Mouse (Mus musculus) brain, embryonic 18.5 days (tissue): ENCODE measurements around the gene Cd34.

Source experiments
- DNase-seq: peaks from one replicate; pipeline ENCODE4 v3.0.0-alpha.2; 2012; ENCODE audit warnings: low read depth, low spot score

The Cd34 gene

DNA sequence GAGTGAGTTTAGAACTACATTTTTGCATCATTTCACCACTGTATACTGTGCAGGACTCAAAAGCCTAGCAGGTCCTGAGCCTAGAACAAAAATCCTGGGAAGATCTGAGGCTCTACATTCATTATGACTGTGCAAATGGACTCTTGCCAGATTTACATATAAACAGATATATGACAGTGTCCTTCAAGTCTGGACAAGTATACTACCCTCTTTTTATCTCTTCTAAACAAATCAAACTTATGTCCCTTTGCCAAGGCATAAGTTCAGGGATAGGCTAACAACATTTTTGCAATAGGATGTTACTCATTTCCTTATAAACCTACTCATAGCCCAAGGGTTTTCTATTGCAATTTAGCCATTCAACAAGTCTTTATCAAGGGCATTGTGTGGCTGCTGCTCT, 24.1 kb downstream of the Cd34 start:
- DNase-seq: no peak

DNA sequence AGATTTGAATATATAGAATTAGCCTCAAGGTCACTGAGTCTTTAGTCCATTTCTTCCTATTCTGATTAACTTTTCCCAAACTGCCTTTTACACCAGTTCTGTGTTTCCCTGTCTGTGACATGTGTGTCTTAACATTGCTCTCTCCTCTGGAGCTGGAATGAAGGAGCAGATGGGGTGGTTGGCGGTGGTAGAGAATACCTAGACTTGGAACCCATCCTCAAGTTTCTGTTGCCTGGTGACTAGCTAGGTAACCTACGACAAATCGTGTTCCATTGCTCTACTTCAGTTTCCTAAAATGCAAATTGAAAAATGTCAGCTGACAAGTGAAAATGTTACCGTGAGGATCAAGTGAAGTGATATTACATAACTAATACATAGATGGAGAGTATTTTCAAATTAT, 33.4 kb downstream of the Cd34 start:
- no peak for DNase-seq

DNA sequence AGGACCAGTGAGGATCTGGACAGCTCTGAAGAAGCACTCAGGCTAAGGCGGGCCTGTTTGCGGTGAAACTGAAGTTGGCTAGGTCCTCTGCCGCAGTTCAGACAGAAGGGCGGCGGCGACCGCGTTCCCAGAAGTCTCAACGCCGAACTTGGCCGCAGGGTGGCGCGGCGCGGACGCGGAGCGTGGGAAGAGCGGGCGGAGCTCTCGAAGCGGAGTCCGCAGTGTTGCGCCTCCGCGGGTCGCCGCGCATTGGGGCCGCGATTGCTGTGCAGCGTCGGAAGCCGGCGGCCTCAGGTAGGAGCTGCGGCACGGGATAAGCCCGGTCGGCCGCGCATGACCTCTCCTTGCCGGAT, 37.5 kb downstream of the Cd34 start:
- peak; percentile 55 for DNase-seq

DNA sequence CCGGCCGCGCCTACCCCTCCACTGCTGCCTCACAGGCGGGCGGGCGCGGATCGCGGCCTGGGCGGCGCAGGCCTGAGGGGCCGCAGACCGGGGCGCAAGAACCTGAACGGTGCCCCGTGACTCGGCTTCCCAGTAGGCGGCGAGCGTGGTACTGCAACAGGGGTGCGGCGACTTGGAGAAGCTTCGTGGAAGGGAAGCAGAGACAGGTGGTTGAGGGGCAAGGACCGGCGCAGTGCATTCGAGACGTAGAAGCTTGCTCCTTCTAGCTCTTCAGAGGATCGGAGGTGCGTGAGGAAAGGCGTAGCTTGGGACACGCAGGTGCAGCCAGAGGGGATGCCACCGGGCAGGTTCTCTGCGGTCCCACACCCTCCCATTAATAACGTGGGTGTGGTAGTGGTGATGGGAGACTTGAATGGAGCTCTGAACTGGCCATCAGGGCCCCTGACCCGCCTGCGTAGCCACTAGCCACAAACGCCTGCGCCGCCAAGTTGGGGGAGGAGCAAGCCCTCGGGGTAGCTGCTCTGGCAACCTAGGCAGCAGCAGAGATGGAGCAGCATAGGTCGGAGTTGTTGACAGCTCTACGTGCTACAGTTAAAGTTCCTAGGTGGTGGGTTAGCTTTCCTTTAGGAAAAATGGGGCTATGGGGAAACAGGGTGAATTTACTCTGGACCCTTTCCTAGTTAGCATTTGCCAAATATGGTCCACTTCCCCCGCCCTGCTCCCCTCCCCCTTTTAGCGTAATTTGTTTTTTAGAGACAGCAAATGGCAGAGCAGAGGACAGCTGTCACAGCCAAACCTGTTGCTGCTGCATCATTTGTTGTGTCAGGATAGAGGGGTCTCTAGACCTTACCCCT, 38.1 kb downstream of the Cd34 start:
- peak; percentile 37 for DNase-seq

DNA sequence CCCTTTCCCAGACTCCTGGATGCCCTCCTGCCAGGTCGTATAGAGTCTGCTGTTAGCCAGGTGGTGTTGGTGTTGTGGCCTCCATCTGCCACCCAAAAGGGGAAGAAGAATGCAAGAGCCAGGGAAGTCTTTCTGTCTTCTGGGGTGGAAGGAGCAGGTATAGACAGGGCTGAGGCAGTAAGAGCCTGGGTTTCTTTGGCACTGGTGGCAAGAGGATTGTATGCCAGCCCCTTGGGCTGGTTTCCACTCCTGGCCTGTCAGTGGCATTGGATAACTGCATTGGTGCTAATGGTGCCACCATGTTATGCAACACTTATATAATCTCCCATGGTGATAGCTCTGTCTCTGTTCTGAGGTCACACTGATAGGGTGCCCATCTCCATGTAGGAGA, 38.7 kb downstream of the Cd34 start:
- no peak for DNase-seq

DNA sequence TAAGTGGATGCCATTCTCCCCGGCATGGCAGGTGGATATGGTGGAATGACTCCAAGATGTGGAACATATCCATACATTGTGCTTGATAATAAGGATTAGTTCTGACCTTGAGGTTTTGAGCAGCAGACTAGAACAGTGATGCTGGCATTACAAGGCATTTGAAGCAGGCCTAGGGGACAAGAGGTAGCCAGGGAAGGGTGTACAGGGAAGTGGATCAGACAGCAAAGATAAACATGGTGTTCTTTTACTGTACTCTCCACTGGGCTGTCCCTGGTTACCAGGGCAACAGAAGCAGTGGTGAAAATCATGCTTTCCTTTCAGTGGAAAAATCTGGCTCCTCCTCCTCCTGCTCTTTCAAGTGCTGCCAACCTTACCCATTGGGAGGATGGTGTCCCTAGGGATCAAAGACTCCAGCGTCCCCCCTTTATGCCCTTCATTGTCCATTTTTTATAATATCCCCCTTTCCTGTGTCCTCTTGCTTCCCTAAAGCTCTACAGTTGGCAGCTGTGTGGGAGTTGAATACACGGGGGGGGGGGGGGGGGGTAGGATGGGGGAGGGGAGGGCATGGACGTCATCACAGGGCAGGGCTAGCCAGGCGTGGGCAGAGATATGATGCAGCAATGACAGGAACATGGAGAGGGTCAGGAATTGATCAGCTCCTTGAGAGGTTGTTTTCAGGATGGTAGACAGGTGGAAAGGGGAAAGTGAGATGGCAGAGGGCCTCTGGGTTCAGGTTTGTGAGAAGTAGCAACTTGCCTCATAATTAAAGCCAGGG, 39.5 kb downstream of the Cd34 start:
- peak; percentile 30 for DNase-seq

DNA sequence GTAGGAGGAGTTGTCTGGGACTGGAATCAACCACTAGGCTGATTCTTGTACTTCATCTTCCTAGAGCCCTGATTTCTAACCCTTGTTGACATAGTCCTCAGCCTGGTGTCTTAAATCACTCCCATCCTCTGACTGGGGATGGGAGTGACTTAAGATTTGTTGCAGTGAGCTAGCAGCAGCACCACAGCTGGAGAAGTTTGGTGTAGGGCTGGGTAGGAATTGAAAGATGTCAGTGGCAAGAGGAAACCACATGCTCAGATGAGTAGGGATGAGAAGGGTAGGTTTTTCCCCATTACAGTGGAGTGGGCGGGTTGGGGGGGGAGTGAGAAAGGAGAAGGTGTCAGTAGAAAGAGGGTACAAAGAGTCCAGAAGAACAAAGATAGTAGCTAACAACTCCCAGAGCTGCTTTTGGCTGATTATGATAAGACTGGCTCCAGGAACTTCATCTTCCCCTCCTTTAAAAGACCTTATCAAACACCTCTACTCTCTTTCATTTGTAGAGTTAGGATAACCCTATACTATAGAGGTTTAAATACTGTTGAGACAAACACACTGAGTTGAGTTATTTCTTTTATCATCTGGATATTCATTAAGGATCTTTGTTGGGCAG, 42.3 kb downstream of the Cd34 start:
- DNase-seq: no peak

DNA sequence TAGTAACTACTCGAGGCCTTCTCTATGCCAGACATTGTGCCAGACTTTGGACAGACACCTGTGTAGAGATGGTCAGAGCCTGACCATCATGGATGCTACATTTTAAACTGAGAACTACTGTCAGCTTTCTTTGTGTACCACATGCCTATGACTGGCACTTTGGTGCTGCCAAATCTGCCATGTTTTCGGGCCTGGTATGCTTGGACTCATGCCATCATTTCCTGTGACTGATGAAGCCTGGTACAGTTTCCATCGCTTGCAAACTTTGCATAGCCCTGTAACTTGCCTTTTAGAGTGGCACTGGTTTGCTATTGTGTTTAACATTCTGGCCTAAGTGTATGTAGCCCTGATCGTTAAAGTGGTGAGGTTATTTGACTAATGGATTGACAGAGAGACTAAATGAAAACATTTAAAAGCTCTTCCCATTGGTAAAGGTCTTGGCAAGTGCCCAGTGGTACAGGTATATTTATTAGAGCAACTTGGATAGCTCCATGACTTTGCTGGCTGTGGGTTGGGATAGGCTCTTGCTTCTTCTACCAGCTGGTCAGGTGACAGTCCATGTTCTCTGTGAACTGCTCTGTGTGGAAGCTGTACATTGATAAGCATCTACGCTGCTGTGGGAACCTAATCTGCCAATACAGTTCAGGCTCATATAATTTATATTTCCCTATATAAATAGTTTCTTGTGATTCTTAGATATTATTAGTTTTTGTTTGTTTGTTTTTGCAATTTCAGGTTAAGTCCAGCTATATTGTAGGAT, 44.5 kb downstream of the Cd34 start:
- DNase-seq: no peak

DNA sequence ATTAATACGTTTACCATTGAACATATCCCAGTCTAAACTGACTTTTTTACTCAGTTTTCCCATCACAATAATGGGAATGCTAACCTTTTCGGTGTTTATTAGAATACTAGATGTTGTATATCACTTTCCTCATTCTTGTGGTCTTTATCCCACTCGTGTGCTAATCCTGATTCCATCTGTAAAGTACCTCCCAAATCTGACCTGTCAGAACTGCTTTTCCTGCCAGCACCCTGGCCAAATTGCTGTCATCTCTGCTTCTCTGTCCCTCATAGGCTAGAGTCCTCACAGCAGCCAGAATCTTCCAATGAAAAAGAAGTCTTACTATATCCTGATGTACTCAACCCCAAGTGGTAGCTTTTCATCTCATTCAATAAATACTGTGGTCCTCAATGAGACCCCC, 46.3 kb downstream of the Cd34 start:
- DNase-seq: no peak

DNA sequence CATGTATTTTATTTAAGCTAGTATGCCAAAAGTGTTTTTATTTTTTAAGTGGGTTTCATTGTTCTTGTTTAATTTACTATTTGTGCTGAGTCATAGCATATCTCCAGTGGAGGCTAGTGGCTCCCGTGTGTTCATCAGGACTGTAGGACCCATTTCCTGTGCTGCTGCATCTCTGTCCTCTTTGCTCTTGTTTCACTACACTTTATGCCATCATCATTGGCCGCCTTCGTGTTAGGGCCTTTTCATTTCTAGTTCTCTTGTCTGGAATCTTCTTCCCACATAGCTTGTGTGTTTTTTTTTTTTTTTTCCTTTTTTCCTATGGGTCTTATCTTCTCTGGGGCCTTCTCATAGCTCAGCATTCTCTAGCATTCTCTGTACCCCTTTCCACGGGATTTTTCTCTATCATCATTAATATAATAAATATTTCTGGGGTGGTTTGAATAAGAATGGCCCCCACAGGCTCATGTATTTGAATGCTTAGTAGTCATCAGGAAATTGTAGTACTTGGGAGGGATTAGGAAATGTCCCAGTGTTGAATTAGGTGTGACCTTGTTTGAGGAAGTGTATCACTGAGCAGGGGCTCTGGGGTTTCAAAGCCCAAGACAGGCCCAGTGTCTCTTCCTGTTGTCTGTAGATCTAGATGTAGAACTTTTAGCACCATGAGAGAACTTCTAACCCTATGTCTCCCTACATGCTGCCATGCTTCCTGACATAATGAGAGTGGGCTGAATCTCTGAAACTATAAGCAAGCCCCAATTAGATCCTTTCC, 47.0 kb downstream of the Cd34 start:
- DNase-seq: no peak

DNA sequence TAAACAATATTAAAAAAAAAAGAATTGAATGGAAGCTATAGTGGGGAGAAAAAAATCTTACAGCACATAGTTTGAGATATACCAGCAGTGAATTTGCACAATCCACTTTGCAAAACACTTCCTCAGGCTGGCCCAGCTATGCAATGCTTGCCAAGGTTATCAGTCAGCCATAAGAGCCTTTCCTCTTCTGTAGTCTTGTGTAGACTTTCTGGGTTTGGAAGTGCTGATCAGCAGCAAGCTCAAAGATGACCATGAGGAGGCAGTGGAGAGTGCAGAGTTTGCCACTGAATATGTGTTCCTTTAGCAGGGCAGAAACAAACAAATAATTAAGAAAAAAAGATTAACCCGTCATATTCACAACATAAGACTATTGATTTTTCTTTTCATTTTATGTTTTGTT, 50.4 kb downstream of the Cd34 start:
- no peak for DNase-seq

DNA sequence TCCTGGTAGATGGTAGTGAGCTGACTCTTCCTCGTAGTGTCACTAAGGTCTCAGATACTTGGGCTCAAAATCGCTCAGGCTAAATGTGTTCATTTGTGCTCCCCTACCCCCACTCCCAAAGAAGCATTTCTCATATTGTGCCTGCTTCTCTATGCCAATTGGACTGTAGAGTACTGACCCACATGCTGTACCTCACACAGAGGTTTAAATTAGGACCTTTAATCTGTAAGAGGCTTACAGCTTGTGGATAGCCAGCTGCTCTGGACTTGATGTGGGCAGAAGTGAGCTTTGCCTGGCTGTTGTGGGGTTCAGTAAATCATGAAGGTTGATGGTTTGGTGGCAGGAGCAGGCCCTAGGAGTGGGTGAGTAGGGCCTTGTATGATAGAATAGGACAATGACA, 52.4 kb downstream of the Cd34 start:
- no peak for DNase-seq

DNA sequence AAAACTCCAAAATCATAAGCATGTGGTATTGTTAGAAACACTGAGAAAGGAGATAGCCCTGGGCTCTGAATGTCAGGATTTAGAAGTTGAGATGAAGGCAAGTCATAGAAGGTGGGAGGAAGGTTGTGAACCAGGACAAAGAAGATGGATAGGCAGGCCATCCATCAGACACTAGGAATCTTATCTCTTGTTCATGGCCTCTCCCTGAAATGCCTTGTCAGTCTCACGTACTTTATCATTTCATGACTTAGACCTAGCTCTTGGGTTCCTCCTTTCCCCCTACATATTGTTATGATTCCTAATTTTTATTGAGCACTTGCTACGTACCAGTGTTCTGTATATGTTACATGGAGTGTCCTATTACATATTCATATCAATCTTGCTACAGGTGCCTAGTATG, 53.0 kb downstream of the Cd34 start:
- DNase-seq: no peak

DNA sequence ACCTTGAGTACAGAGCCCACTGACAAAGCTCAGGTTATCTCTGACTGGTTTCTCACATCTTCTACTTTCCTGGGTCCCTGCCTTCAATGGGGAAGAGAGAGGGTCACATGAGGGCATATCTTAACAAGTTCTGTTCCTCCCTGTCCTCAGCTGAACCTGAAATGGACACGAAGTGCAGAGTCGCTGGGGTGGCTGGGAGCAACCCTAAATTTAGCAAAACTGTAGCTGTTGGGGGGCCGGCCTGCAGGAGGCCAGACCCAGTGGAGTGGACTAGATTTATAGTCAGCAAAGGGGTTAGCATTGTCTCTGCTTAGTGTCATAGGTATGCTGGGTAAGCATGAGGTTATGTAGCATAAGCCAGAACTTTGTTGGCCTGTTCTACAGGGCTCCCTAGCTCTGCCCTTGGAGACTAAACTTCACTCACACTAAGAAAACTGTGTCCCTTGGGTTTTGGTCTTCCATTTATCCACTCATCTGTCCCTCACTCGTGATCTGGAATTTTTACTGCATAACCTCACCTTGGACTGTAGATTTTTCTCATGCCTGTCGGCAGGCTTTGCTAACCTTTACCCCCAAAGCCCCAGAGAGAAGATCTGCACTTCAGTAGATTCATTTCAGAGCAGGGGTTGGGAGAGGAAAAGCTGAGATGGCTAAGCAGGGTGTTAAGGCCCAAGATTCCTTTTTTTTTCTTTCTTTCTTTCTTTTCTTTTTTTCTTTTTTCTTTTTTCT, 54.1 kb downstream of the Cd34 start:
- no peak for DNase-seq

DNA sequence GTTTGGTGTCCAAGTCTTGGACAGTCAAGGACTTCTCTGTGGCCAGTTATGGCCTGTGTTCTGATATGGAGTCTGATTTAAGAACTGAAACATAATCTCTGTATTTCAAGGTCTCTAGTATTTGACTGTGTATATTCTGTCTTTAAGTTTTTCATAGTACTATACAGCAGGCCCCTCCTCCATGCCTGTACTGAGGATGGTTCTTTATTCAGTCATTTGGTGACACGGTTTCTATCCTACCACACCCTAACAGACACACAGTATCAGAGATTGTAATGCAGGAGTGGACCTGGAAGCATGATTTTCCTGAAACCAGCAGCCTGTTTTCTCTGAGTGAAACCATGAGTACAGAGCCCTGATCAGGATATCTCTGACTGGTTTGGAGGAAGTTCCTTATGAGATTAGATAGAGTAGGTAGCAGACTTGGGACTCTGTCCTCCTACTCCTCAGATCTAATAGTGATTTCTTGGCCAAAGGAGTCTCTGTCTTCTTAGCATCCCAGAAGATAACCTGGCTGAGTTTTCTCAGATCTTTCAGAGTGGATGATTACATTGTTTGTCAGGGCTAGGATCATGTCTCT, 54.9 kb downstream of the Cd34 start:
- no peak for DNase-seq

DNA sequence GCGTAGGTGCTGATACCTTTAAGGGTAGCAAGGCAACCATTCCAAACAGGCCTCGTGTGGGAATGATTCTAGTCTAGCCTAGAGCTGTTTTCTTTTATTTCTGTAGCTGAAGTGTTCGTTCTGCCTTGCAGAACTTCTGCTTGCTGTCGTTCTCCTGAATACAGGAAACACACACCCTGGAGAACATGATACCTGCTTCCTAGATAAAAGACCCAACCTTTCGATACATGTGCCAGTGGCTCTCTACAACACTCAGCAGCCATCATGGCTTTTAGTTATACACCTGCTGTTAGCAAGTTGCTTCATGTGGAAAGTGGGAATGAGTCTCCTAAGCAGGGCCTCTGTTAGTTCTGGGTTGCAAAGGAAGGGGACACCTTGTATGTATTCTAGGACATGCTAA, 55.6 kb downstream of the Cd34 start:
- DNase-seq: no peak

DNA sequence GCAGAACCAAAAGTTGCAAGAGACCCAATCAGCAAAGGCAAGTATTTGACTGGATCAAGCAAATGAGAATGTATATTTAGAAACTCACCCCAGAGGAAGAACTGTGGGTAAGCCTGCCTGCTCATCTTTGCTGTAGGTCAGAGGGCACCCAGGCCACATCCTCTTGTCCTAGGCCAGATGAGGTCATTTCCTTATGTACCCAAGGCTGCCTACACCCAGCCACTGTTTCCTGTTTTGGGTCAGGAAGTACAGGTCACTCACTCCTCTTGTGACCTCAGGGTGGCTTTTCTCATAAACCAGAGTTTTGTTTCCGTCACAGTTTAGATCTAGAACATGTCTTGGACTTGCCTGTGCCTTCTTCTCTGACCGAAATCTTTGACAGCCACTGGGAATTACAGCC, 56.6 kb downstream of the Cd34 start:
- DNase-seq: no peak

DNA sequence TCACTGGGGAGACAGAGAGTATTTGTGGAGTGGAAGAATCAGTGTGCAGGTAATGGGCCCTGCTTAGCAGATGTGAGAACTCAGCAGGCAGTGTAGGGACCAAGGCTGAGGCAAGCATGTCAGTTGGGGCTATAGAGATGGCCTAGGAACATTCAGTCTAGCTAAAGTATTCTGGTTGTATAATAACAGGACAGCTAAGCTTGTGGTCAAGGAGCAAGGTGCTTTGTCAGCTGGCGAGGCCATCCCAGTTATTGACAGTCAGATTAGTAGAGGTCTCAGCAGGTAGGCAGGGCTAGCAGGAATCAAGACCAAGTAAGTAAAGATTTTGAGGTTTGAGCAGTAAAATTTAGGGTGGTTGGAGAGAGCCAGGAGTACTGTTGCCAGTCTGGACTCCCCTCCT, 59.8 kb downstream of the Cd34 start:
- no peak for DNase-seq

DNA sequence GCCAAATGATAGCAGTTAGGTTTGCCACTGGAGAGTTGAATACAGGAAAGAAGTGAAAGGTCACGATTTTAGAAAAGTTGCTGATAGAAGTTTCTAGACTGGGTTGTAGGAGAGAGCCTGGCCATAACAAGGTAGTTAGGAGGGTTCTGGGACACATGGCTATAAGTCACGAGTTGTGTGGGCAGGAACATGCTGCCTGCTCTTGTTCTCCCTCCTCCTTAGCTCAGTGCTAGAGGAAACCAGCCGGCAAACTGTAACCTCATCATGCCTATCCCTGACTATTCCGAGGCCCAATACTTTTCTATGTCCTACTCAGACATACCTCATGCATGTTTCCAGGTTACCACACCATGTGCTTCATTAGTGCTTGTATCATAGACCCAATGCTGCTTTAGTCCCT, 64.7 kb downstream of the Cd34 start:
- DNase-seq: no peak

DNA sequence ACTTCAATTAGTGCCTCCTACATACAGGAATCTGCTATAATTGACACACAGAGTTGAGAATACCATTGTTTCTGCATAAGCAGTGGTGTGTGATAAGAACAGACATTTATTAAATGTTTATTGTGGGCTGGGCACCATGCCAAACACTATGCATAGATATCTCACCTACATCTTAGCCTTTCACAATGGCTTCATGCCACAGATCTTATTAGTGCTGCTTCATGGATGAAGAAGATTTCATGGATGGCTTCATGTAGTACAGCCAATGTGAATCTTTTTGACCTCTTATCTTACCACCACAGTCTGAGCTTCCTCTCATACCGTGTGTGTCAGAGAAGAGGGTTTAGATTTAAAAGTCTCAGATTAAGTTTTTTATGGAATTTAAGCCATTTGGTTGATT, 65.6 kb downstream of the Cd34 start:
- DNase-seq: no peak
